Mouse (Mus musculus): Measurements from ENCODE around the gene Olfr1226.
"Not testable (repeated sequence)": the region's sequence is repeated elsewhere in the genome, so short reads cannot be mapped to it uniquely, and the experiment has no call there.

Olfr1226 gene

DNA sequence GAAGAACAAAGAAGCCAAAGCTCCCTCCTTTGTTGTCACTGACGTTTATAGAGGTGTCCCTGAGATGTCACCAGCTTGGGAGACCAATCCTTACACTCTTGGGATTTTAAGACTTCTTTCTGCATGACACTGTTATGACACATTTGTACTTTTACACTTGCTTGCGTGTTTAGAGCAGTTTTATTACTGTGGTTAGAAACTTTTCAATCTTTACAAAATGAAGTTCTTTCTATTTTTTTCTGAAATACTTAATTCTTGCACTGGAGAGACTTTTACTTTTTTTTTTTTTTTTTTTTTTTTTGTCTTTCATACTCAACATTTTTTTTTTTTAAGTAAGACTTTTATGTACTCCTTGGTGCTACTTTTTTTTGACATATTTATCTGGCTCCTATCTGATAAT lies at the start of gene Olfr1226:
Gene Olfr1226, minus strand, starts transcription at position 101 of the 400 bp plus-strand sequence.
- no peak for DNase-seq (ENCODE audit: low spot score in 2 of 2)

DNA sequence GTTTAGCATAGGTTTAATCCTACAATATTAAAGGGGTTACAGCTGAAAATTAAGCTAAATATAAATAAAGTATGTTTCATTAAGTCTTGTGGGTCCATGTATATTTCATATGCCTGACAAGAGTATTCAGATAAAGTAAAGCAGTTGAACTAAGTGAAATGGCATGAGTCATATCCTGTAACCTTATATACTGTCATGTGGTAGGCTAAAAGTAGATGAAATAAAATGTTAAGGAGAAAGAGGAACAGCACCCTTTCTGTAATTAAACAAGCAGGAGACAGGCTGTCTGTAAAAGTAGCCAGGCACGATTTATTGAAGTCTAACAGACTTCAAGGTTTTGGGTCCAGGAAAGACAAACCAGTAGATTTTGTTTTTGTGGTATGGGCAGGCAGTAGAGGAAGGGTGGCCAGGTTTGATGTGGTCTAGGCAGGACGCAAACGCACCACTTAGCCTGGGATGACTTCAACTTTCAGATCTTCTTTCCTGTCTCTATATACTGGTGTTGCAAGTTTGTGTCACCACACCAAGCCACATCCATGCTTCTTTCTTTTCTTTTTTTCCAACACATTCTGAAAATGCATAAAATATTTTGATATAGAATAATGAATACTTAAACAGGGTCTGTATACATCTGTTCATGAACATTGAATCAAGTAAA lies 3.4 kb downstream of the Olfr1226 start:
- no peak for DNase-seq (ENCODE audit: low spot score in 2 of 2)

DNA sequence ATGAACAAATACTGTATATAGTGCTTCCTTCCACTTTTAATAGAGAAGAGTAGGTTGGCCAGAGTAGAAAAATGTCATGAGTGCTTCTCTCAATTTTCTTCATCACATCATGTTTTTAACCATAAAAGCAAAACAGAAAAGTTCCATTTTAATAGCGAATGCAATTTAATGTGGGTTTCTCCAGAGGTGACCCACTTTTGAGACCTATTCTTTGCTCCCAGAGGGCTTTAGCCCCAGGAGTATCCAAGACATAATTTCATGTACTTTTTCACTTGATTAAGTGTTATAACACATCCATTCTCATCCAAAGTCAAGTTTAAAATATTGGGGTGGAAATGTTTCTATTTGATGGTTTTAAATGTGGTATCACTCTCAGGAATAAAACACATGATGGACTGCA lies 25.3 kb downstream of the Olfr1226 start, which contains the start of gene Olfr1225:
Gene Olfr1225, minus strand, starts transcription at position 101 of the 400 bp plus-strand sequence.
- DNase-seq (ENCODE audit: low spot score in 2 of 2), result no peak

DNA sequence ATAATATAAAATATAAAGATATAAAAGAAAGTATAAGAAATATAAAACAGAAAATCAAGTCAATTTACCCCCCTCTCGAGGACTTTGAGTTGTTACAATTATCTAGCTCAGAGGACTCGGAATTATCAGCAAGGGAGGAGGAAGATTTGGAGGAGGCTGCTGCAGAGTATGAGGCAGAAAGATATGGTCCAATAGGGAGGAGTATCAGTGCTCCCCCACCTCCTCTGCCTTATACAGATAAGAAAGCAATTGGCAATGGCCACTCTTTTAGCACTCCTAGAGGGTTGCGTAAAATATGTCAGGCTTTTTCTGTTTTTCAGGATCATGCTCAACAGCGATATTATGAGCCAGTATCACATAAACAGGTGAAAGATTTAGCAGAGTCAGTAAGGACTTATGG lies 35.1 kb downstream of the Olfr1226 start:
- not testable (repeated sequence) for DNase-seq (ENCODE audit: low spot score in 2 of 2)

DNA sequence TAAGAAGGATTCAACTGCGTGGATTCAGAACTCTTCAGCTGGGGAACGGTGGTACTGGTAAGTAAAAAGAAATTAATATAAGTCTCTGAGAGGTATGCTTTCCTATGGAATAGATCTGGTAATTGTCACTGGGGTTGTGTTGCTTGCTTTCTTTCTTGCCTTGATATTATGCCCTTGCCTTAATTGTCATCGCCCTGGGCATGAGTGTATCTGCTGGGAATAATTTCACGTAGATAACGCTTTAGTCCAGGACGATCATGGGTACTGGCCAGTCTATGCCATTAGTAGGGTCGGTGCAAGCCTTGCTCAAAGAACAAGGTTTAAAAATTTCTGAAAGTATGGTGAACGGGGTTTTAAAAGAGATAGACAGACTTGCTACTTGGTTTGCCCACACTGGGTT lies 35.9 kb downstream of the Olfr1226 start, which contains the start of gene Olfr1224-ps1:
Gene Olfr1224-ps1, minus strand, starts transcription at position 101 of the 400 bp plus-strand sequence.
- not testable (repeated sequence) for DNase-seq (ENCODE audit: low spot score in 2 of 2)

DNA sequence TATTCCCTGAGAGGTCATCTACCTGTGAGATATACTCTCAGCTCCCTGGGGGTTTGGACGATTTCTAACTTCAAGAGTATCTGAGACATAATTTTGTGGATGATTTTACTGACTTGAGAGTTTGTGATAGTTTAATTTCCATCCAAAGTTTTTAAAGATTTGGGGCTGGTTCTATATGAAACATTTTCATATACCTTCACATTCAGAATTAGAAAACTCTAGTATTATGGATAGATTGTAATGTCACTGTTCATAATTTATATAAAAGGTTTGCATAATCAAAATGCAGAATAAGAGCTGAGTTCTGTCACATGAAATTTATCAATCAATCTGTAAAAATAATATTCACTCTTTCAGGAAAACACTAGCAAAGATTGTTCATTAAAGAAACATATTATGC lies 48.4 kb downstream of the Olfr1226 start, which contains the start of gene Olfr1223:
Gene Olfr1223, minus strand, starts transcription at position 101 of the 400 bp plus-strand sequence.
- DNase-seq (ENCODE audit: low spot score in 2 of 2), result no peak
